Mouse (Mus musculus): ENCODE measurements around the gene Mrps21. TPM values are rescaled to one million over a fixed set of nuclear protein-coding genes. Genes with fewer than 3 reads are reported as not detected.
"Not testable (repeated sequence)": the region's sequence is repeated elsewhere in the genome, so short reads cannot be mapped to it uniquely, and the experiment has no call there.

Gene Mrps21
- polyA plus RNA-seq, 1 experiment from 2014 or later = 312 TPM

DNA sequence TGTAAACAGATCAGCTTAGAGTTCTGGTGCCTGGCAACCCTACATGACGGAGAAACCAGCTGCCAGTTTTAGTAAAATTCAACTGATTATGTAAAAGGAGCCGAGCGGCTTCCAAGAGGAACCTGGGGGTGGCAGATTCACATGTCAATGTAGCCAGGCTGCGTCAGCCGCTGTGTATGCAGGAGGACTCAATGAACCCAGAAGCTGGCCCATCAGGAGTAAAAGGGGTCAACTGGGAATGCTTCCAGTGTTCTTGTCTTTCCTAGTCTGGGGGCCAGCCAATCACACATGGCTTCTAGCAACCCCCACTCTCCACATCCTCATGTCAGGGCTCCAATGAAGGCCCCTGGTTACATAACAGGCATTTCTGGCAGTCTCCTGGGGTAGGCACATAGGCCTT, 6.3 kb downstream of the Mrps21 start:
- Histone ChIP-seq H3K9ac (no peak overlapping the region; the same call in 1 of the 2 replicates), H3K9me3 (ENCODE audit: low read depth, low read length) (no peaks in the 10 kb centered on the region), H3K4me3 (ENCODE audit: low read depth, low read length) (no peak overlapping the region), H3K36me3 (ENCODE audit: insufficient read depth) (peaks cover 57% of the 10 kb centered on the region), H3K27me3 (ENCODE audit: insufficient read depth, low read length) (no peaks in the 10 kb centered on the region), H3K4me2 (no peak overlapping the region), H3K27ac (ENCODE audit: low read depth) (no peak overlapping the region), H3K4me1 (ENCODE audit: insufficient read depth) (no peaks in the 10 kb centered on the region)
- TF ChIP-seq CTCF (IDR thresholded peaks at IDR 0.05; ENCODE audit: low read depth) = no peak
- 76% methylated on average over 5 of the region's 5 CpGs for WGBS
- ATAC-seq (ENCODE audit: insufficient read depth) = no peak
- no peak for DNase-seq

DNA sequence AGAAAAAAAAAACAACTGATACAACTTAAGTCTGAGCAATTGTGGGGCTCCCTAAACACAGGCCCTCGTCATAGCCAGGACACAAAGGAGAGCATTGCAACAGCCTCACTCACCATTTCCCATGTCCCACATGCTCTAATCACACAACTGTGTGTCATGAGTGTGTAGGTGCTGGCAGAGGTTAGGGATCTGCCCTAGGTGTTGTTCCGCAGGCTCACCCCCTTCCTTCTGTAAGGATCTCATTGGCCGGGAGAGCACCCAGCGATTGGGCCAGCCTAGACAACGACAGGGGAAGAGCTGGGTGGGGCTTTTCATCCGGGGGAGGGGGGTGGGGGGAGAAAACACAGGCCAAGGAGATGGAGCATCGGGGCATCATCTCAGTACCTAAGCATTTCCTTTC, 7.7 kb downstream of the Mrps21 start:
- peaks cover 49% of the 10 kb centered on the region for H3K36me3 ChIP-seq (ENCODE audit: insufficient read depth)
- no peak for ATAC-seq (ENCODE audit: insufficient read depth)
- H3K9me3 ChIP-seq (ENCODE audit: low read depth, low read length) = no peaks in the 10 kb centered on the region
- no peaks in the 10 kb centered on the region for H3K4me1 ChIP-seq (ENCODE audit: insufficient read depth)
- no peak overlapping the region for H3K27ac ChIP-seq (ENCODE audit: low read depth)
- no peak for TF ChIP-seq CTCF (IDR thresholded peaks at IDR 0.05; ENCODE audit: low read depth)
- no peak overlapping the region for H3K9ac ChIP-seq
- WGBS = 71% methylated on average over 7 of the region's 7 CpGs
- no peaks in the 10 kb centered on the region for H3K27me3 ChIP-seq (ENCODE audit: insufficient read depth, low read length)
- H3K4me3 ChIP-seq (ENCODE audit: low read depth, low read length) = no peak overlapping the region
- H3K4me2 ChIP-seq = no peak overlapping the region
- DNase-seq = no peak

DNA sequence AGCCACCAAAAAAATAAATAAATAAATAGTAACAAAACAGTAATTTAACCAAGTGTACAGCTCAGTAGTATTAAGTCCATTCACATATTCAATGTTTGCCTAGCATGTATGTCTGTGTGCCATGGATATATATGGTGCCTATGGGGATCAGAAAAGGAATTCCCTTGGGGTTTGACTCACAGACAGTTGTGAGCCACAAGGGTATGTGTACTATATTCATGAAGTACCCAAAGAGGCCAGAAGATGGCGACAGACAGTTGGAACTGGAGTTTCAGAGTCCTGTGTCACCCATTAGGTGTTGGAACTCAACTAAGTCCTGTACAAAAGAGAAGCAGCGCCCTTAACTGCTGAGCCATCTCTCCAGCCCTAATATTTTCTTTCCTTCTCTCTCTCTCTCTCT, 9.5 kb downstream of the Mrps21 start:
- Histone ChIP-seq H3K4me1 (ENCODE audit: insufficient read depth) (no peaks in the 10 kb centered on the region), H3K9ac (no peak overlapping the region), H3K36me3 (ENCODE audit: insufficient read depth) (peaks cover 34% of the 10 kb centered on the region; the same call in 1 of the 2 replicates), H3K9me3 (ENCODE audit: low read depth, low read length) (no peaks in the 10 kb centered on the region), H3K27ac (ENCODE audit: low read depth) (no peak overlapping the region), H3K27me3 (ENCODE audit: insufficient read depth, low read length) (no peaks in the 10 kb centered on the region), H3K4me3 (ENCODE audit: low read depth, low read length) (no peak overlapping the region), H3K4me2 (no peak overlapping the region)
- TF ChIP-seq CTCF (IDR thresholded peaks at IDR 0.05; ENCODE audit: low read depth) = peak; percentile 73
- WGBS = 40% methylated on average over 2 of the region's 2 CpGs
- ATAC-seq (ENCODE audit: insufficient read depth) = peak; percentile 77
- peak; percentile 91 for DNase-seq

DNA sequence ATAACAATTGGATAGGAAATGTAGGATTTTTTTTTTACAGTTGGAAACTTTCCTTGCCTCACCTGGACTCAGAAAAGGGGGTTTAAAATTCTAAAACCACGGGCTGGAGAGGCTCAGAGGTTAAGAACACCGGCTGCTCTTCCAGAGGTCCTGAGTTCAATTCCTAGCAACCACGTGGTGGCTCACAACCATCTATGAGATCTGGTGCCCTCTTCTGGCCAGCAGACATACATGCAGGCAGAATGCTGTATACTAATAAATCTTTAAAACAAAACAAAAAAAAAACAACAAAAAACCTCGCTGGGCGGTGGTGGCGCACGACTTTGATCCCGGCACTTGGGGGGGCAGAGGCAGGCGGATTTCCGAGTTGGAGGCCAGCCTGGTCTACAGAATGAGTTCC, 10.1 kb downstream of the Mrps21 start:
- Histone ChIP-seq H3K4me1 (ENCODE audit: insufficient read depth) (no peaks in the 10 kb centered on the region), H3K36me3 (ENCODE audit: insufficient read depth) (peaks cover 32% of the 10 kb centered on the region; the same call in 1 of the 2 replicates), H3K27ac (ENCODE audit: low read depth) (no peak overlapping the region), H3K4me2 (no peak overlapping the region), H3K4me3 (ENCODE audit: low read depth, low read length) (no peak overlapping the region), H3K27me3 (ENCODE audit: insufficient read depth, low read length) (no peaks in the 10 kb centered on the region), H3K9ac (no peak overlapping the region), H3K9me3 (ENCODE audit: low read depth, low read length) (no peaks in the 10 kb centered on the region)
- DNase-seq (peak; percentile 48), ATAC-seq (ENCODE audit: insufficient read depth) (no peak)
- 76% methylated on average over 10 of the region's 10 CpGs for WGBS
- TF ChIP-seq CTCF (IDR thresholded peaks at IDR 0.05; ENCODE audit: low read depth) = peak; percentile 52

DNA sequence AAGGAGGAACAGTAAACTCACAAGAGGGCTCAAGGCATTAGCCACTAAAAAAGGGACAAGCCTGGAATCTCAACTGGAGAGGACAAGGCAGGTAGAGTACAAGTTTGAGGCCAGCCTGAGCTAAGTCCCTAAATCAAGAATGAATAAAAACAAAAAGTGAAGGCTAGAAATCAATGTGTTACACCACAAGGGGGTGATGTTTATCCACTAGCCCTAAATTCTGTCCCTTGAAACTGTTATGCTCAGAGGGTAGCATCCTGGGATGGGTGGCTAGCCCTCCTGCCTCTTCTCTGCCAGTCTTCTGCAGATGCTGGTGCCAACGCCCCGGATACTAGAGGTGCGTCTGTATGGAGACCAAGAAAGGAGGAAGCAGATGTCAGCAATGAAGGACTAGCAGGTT, 11.0 kb downstream of the Mrps21 start:
- WGBS = 75% methylated on average over 3 of the region's 3 CpGs
- H3K4me1 ChIP-seq (ENCODE audit: insufficient read depth) = no peaks in the 10 kb centered on the region
- no peak overlapping the region for H3K9ac ChIP-seq
- H3K4me2 ChIP-seq = no peak overlapping the region
- peaks cover 23% of the 10 kb centered on the region; the same call in 1 of the 2 replicates for H3K36me3 ChIP-seq (ENCODE audit: insufficient read depth)
- DNase-seq (peak; percentile 23), ATAC-seq (ENCODE audit: insufficient read depth) (no peak)
- H3K27me3 ChIP-seq (ENCODE audit: insufficient read depth, low read length) = no peaks in the 10 kb centered on the region
- peak; percentile 39 for TF ChIP-seq CTCF (IDR thresholded peaks at IDR 0.05; ENCODE audit: low read depth)
- no peak overlapping the region for H3K4me3 ChIP-seq (ENCODE audit: low read depth, low read length)
- H3K9me3 ChIP-seq (ENCODE audit: low read depth, low read length) = no peaks in the 10 kb centered on the region
- H3K27ac ChIP-seq (ENCODE audit: low read depth) = no peak overlapping the region

DNA sequence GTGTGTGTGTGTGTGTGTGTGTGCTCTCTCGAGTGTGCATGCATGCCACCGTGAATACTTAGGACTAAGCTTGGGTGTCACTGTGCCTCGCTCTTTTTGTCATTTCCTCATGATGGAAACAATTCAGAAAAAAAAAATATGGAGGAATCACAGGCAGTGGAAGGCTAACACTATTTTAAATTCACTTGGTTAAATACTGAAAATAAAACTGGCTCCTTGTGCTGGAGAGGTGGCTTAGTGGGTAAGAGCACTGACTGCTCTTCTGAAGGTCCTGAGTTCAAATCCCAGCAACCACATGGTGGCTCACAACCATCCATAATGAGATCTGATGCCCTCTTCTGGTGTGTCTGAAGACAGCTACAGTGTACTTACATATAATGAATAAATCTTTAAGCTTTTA, 13.0 kb downstream of the Mrps21 start:
- H3K4me3 ChIP-seq (ENCODE audit: low read depth, low read length); H3K4me1 ChIP-seq (ENCODE audit: insufficient read depth); H3K4me2 ChIP-seq; DNase-seq; H3K27me3 ChIP-seq (ENCODE audit: insufficient read depth, low read length); H3K27ac ChIP-seq (ENCODE audit: low read depth); H3K9me3 ChIP-seq (ENCODE audit: low read depth, low read length); ATAC-seq (ENCODE audit: insufficient read depth); H3K9ac ChIP-seq: not testable (repeated sequence)
- peaks cover 12% of the 10 kb centered on the region for H3K36me3 ChIP-seq (ENCODE audit: insufficient read depth)
- 86% methylated on average over 3 of the region's 3 CpGs for WGBS

DNA sequence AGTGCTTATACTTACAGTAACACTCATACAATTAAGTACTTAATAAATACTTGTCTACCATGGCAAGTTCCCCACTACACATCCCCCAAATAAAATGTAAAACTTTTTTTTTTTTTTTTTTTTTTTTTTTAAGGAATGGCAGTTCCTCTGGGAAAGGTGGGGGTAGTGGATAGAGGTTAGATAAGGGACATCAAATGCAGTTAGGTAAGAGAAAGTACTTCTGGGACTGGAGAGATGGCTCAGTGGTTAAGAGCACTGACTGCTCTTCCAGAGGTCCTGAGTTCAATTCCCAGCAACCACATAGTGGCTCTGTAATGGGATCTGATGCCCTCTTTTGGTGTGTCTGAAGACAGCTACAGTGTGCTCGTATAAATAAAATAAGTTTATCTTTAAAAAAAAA, 14.3 kb downstream of the Mrps21 start:
- H3K27me3 ChIP-seq (ENCODE audit: insufficient read depth, low read length); ATAC-seq (ENCODE audit: insufficient read depth); H3K9me3 ChIP-seq (ENCODE audit: low read depth, low read length); H3K27ac ChIP-seq (ENCODE audit: low read depth); H3K4me2 ChIP-seq; H3K9ac ChIP-seq; DNase-seq; H3K4me3 ChIP-seq (ENCODE audit: low read depth, low read length); H3K4me1 ChIP-seq (ENCODE audit: insufficient read depth): not testable (repeated sequence)
- WGBS = 55% methylated on average over 1 of the region's 1 CpGs
- H3K36me3 ChIP-seq (ENCODE audit: insufficient read depth) = peaks cover 21% of the 10 kb centered on the region

DNA sequence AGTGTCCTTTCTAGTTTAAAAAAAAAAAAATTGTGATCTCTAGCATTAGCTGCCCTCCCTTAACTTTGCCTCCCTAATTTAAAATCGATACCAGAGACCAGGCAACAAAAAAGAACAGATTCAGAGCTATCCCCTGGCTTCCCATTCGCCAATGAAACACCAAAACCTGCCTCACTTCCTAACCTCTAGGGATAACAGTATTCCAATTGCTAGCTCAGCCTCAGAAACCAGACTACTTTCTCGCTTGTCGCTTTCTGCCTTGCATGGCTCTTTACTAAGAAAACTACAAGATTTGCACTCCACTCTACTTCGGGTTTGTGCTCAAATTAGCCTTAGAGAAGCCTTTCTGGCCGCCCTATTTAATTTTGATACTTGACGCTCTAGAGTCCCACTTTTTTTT, 15.2 kb downstream of the Mrps21 start:
- ATAC-seq (ENCODE audit: insufficient read depth) = peak; percentile 3; the same call in 1 of the 2 replicates
- Histone ChIP-seq H3K4me2 (peak overlapping the region; percentile 73), H3K27me3 (ENCODE audit: insufficient read depth, low read length) (no peaks in the 10 kb centered on the region), H3K4me1 (ENCODE audit: insufficient read depth) (no peaks in the 10 kb centered on the region; the same call in 1 of the 2 replicates), H3K36me3 (ENCODE audit: insufficient read depth) (peaks cover 25% of the 10 kb centered on the region), H3K4me3 (ENCODE audit: low read depth, low read length) (peak overlapping the region; percentile 80), H3K9me3 (ENCODE audit: low read depth, low read length) (no peaks in the 10 kb centered on the region), H3K9ac (peak overlapping the region; percentile 70), H3K27ac (ENCODE audit: low read depth) (peak overlapping the region; percentile 82)
- DNase-seq = peak; percentile 55
- 24% methylated on average over 7 of the region's 7 CpGs for WGBS
- no peak for TF ChIP-seq CTCF (IDR thresholded peaks at IDR 0.05; ENCODE audit: low read depth)
